Mouse (Mus musculus) B cell, adult 67 days (primary cell): ENCODE results near the gene Stk17b. TPM values are rescaled to one million over a fixed set of nuclear protein-coding genes. Genes with fewer than 3 reads are reported as not detected.

ENCODE experiments used
- total RNA-seq, 2 experiments: library from RNA; stranded (reverse); gene quantifications; 4 replicates each; pipeline ENCODE4 v1.2.4; 2023

Stk17b gene
- total RNA-seq, result 100 to 1,000 TPM; 912 to 955 TPM

GRCm38 (mm10) chr1:53784721-53785418, at the start of gene Stk17b:
TSS of gene Stk17b (minus strand) at chr1:53785224.

DNA sequence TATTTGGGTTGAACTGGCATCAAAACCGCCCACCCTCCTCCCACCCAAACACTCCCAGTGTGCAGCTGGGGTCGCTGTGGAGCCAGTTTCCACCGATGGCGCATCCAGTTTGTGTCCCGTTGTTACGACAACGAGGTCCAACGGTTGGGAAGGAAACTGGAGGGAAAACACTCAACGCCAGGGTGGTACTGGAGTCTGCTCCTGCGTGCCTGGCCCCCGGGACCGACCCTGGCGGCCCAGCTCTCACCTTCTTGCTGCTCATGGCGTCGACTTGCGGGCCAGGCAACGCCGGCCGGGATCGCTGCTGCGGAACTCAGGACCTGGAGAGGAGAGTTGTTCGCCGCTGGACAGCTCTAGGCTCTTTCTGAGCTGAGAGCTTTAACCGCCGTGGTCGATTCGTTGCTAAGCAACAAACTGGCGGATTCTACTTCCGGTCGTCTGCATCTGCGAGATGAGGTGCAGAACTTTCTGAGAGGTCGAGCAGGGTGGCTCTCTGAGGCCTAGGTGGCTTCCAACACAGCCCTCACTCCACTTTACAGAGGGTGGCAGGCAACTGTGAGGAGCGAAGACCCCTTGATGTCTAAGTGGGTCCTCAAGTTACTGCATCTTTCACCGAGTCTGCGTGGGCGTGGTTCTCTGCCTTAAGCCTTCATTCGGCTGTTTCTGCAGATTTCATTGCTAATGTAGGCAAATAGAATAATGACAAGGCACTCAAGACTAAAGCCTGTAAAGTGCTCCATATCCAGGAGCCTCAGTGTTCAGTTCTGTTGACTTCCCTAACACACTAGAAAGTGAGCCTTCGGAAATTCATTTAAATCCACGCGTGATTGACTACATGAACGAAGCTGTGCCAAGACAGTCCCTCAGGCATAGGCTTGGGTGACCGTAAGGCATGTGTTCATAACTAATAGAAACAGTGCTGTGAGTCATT, 78.3 kb downstream of the Stk17b start, which contains the start of gene Dnah7a:
Gene Dnah7a (minus strand): TSS at position 354 of the 931 bp plus-strand sequence.

Other genes with a start within 250 kb of the Stk17b start
- under 1 TPM in 1 of 2 experiments, not detected in 1; 0.09 TPM for gene Dnah7a, start 78.4 kb downstream of the Stk17b start, total RNA-seq